Mouse (Mus musculus) myocyte (in vitro differentiated cells): Measurements from ENCODE around the gene Ftsj3.

Experiments
- CEBPB ChIP-seq: IDR thresholded peaks from 2 replicates; pipeline ENCODE4 v1.6.1; 2011; ENCODE audit warnings: mild to moderate bottlenecking, moderate library complexity; ENCODE audit not compliant: poor library complexity, insufficient read depth, severe bottlenecking
- E2F4 ChIP-seq: IDR thresholded peaks from one replicate; pipeline ENCODE4 v1.6.1; 2011; ENCODE audit warnings: mild to moderate bottlenecking, control low read depth, moderate library complexity; ENCODE audit not compliant: insufficient read depth
- MAX ChIP-seq: IDR thresholded peaks from one replicate; pipeline ENCODE4 v1.6.1; 2011; ENCODE audit warnings: low read depth, mild to moderate bottlenecking, control low read depth
- MYOD1 ChIP-seq, 3 experiments: IDR thresholded peaks; one replicate each; pipeline ENCODE4 v1.6.1; 2011; ENCODE audit warnings: control low read depth in 2 of 3, low read depth in 2 of 3, mild to moderate bottlenecking in 2 of 3, moderate library complexity in 1 of 3; ENCODE audit not compliant: insufficient read length in 2 of 3, control insufficient read depth in 1 of 3
- MYOG ChIP-seq, 3 experiments: IDR thresholded peaks; one replicate each; pipeline ENCODE4 v1.6.1; 2011; ENCODE audit warnings: control low read depth in 2 of 3, low read depth in 2 of 3, mild to moderate bottlenecking in 2 of 3; ENCODE audit not compliant: insufficient read length in 2 of 3, control insufficient read depth in 1 of 3, insufficient read depth in 1 of 3
- POLR2A ChIP-seq: IDR thresholded peaks from one replicate; pipeline ENCODE4 v1.6.1; 2011; ENCODE audit warnings: low read depth, mild to moderate bottlenecking, control low read depth, moderate library complexity; ENCODE audit not compliant: insufficient read length
- POLR2AphosphoS2 ChIP-seq: IDR thresholded peaks from one replicate; pipeline ENCODE4 v1.6.1; 2011; ENCODE audit warnings: low read depth, control low read depth; ENCODE audit not compliant: insufficient read length
- SRF ChIP-seq: IDR thresholded peaks from one replicate; pipeline ENCODE4 v1.6.1; 2011; ENCODE audit warnings: low read depth; ENCODE audit not compliant: control insufficient read depth, insufficient read length
- TCF12 ChIP-seq: IDR thresholded peaks from one replicate; pipeline ENCODE4 v1.6.1; 2011; ENCODE audit warnings: mild to moderate bottlenecking, control low read depth; ENCODE audit not compliant: poor library complexity, insufficient read depth, severe bottlenecking
- TCF3 ChIP-seq: IDR thresholded peaks from one replicate; pipeline ENCODE4 v1.6.1; 2011; ENCODE audit warnings: low read depth, control low read depth; ENCODE audit not compliant: insufficient read length
- USF1 ChIP-seq: IDR thresholded peaks from one replicate; pipeline ENCODE4 v1.6.1; 2011; ENCODE audit warnings: low read depth, mild to moderate bottlenecking, control low read depth, moderate library complexity

- peak; percentile 88 for TF ChIP-seq POLR2AphosphoS2
- TF ChIP-seq MYOG (IDR thresholded peaks at IDR 0.05; ENCODE audit: control insufficient read depth in 1 of 3, insufficient read depth in 1 of 3, insufficient read length in 2 of 3, low read depth in 2 of 3): no peak
- TF ChIP-seq POLR2A: peak; percentile 92
- TF ChIP-seq TCF3: no peak
- TF ChIP-seq MAX: peak; percentile 89
- no peak for TF ChIP-seq CEBPB
- peak; percentile 16 for TF ChIP-seq USF1
- no peak for TF ChIP-seq E2F4
- no peak for TF ChIP-seq SRF
- TF ChIP-seq TCF12: no peak
- TF ChIP-seq MYOD1 (IDR thresholded peaks at IDR 0.05; ENCODE audit: control insufficient read depth in 1 of 3, insufficient read length in 2 of 3, low read depth in 2 of 3): peak in 1 of 3 experiments; percentile 26
Measured at GRCm38 (mm10) chr11:106255685-106256451, at the start of gene Ftsj3, which contains the start of gene Psmc5.
